Mouse (Mus musculus) liver, embryonic 13.5 days (tissue): Measurements from ENCODE around the gene Kctd2. TPM values are rescaled to one million over a fixed set of nuclear protein-coding genes. Genes with fewer than 3 reads are reported as not detected.
"Not testable (repeated sequence)": the region's sequence is repeated elsewhere in the genome, so short reads cannot be mapped to it uniquely, and the experiment has no call there.

Experiments
- ATAC-seq: fragments of 200-750 bp; cut with Nextera tagmentation; 2 replicates; pipeline ENCODE4 v1.8.0; 2017; ENCODE audit warnings: low read depth, mild to moderate bottlenecking, moderate number of reproducible peaks, moderate library complexity
- DNase-seq: peaks from one replicate; pipeline ENCODE4 v3.0.0; 2022
- H3K27ac ChIP-seq: fragments of 300-500 bp; sonication (generic); 2 replicates; pipeline ENCODE4 v1.5.1; 2015; ENCODE audit warnings: moderate library complexity, mild to moderate bottlenecking, inconsistent platforms
- H3K27me3 ChIP-seq: fragments of 300-500 bp; sonication (generic); 2 replicates; pipeline ENCODE4 v1.6.1; 2015; ENCODE audit warnings: mild to moderate bottlenecking, inconsistent platforms
- H3K36me3 ChIP-seq: fragments of 300-500 bp; sonication (generic); 2 replicates; pipeline ENCODE4 v1.6.1; 2015; ENCODE audit warnings: mild to moderate bottlenecking, inconsistent platforms
- H3K4me1 ChIP-seq: fragments of 300-500 bp; sonication (generic); replicated peaks from 2 replicates; pipeline ENCODE4 v1.6.1; 2015; ENCODE audit warnings: inconsistent platforms
- H3K4me2 ChIP-seq: fragments of 300-500 bp; sonication (generic); 2 replicates; pipeline ENCODE4 v1.6.1; 2015; ENCODE audit warnings: inconsistent platforms, mild to moderate bottlenecking, moderate library complexity
- H3K4me3 ChIP-seq: fragments of 300-500 bp; sonication (generic); replicated peaks from 2 replicates; pipeline ENCODE4 v1.5.1; 2015; ENCODE audit warnings: mild to moderate bottlenecking, inconsistent platforms
- H3K9ac ChIP-seq: fragments of 300-500 bp; sonication (generic); 2 replicates; pipeline ENCODE4 v1.6.1; 2015; ENCODE audit warnings: mild to moderate bottlenecking, inconsistent platforms
- H3K9me3 ChIP-seq: fragments of 300-500 bp; sonication (generic); replicated peaks from 2 replicates; pipeline ENCODE4 v1.6.1; 2016; ENCODE audit warnings: inconsistent platforms
- WGBS: fragments of 180-500 bp; shearing (Covaris S2); methylation state at CpG from one replicate; pipeline ENCODE4 v1.1.7; 2015; ENCODE audit not compliant: insufficient replicate concordance; 5-methylcytosine and 5-hydroxymethylcytosine counted together
- microRNA-seq: library from miRNA; unstranded; fragments of <30 nt; microRNA quantifications from one replicate; pipeline ENCODE4, GENCODE M21; 2016
- polyA plus RNA-seq: library from polyadenylated mRNA; unstranded; fragments of >200 nt; fragmentation: Nextera tagmentation; extraction: Ambion mirVana; gene quantifications from 2 replicates; pipeline ENCODE4 v1.2.1, GENCODE M21; 2015

Kctd2 gene
- polyA plus RNA-seq, 1 experiment from 2014 or later = 4.1 TPM

DNA sequence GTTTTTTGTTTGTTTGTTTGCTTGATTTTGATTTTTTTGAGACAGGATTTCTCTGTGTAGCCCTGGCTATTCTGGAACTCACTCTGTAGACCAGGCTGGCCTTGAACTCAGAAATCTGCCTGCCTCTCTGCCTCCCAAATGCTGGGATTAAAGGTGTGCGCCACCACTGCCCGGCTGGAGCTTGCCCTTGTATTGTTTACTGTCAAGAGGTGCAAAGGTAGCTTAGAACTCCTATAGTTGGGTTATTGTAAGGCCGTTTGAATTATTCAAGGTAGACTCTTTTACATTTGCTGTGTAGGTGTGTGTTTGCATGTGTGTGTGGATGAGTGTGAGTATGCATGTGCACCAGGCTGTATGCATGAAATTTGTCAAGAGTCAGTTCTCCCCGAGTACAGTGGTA, 56.7 kb downstream of the Kctd2 start:
- not testable (repeated sequence) for DNase-seq, ATAC-seq, H3K9me3 ChIP-seq, H3K27me3 ChIP-seq, H3K36me3 ChIP-seq
- Histone ChIP-seq H3K27ac (0 out of 2 replicates have a peak overlapping the region, but pooled peaks have one; percentile 27), H3K9ac (peak overlapping the region; percentile 90), H3K4me3 (peak overlapping the region; percentile 89), H3K4me2 (peak overlapping the region; percentile 96), H3K4me1 (peaks cover 45% of the 10 kb centered on the region)
- 75% methylated on average over 4 of the region's 4 CpGs for WGBS

DNA sequence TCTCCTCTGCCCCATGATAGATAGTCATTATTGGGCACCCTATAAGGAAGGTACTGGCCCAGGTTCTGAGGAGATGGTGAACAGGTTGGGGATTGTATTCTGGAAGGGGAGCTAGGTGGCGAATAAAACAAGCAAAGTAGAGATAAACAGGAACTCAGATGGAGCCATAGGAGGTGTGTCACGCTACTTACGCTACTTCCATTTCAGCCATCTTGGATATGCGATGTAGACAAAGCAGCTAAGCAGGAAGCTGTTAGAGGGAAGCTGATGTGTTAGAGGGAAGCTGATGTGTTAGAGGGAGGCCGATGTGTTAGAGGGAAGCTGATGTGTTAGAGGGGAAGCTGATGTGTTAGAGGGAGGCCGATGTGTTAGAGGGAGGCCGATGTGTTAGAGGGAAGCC, 57.5 kb downstream of the Kctd2 start:
- not testable (repeated sequence) for ATAC-seq, H3K9ac ChIP-seq, H3K27me3 ChIP-seq, H3K36me3 ChIP-seq, H3K9me3 ChIP-seq, DNase-seq
- H3K27ac ChIP-seq = 0 out of 2 replicates have a peak overlapping the region, but pooled peaks have one; percentile 27
- H3K4me2 ChIP-seq = peak overlapping the region; percentile 96
- H3K4me1 ChIP-seq = peaks cover 44% of the 10 kb centered on the region
- H3K4me3 ChIP-seq = 0 out of 2 replicates have a peak overlapping the region, but pooled peaks have one; percentile 89
- 47% methylated on average over 7 of the region's 7 CpGs for WGBS

DNA sequence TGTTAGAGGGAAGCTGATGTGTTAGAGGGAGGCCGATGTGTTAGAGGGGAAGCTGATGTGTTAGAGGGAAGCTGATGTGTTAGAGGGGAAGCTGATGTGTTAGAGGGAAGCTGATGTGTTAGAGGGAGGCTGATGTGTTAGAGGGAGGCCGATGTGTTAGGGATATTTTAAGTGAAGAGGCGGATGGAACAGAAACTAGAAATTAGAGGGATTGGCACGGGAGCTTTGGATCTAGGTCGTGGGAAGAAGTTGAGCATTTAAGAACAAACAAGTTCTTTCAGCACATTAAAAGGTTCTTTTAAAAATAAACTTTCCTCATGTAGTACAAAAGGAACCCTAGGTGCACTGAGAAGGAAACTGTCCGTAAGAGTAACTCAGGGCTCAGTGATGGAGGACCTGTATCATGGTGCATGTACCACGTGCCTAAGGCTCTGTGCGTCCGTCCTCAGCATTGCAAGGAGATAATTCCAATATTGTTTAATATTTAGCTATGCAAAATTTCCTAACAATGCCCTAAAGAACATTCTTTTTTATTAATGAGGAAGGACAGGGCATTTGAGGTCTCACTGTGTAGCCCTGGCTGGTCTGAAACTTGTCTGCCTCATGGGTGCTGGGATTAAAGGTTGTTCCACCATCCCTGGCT, 58.5 kb downstream of the Kctd2 start:
- H3K27ac ChIP-seq = no peak overlapping the region
- no peak overlapping the region for H3K4me3 ChIP-seq
- H3K4me2 ChIP-seq = no peak overlapping the region
- peaks cover 37% of the 10 kb centered on the region for H3K4me1 ChIP-seq
- WGBS = 65% methylated on average over 9 of the region's 9 CpGs
- ATAC-seq (no peak), DNase-seq (no peak)
- H3K36me3 ChIP-seq = no peaks in the 10 kb centered on the region
- H3K27me3 ChIP-seq = no peaks in the 10 kb centered on the region
- H3K9me3 ChIP-seq = no peaks in the 10 kb centered on the region
- H3K9ac ChIP-seq = no peak overlapping the region

Small RNA genes within 50 kb of the gene (microRNA-seq; reads per million reads assigned to microRNA genes)
- not detected for gene Mir3968

Other genes with a start within 250 kb of the Kctd2 start
- gene Tmem104, start 232.6 kb upstream of the Kctd2 start, polyA plus RNA-seq = 5.1 and 6.8 TPM in 2 replicates
- 11.9 and 13.3 TPM in 2 replicates for gene Nat9, start 232.3 kb upstream of the Kctd2 start, polyA plus RNA-seq
- 0.06 and 0.12 TPM in 2 replicates for gene Grin2c, start 152.9 kb upstream of the Kctd2 start, polyA plus RNA-seq
- gene Fdxr, start 143.1 kb upstream of the Kctd2 start, polyA plus RNA-seq = 16.3 and 18.2 TPM in 2 replicates
- gene Fads6, start 122.5 kb upstream of the Kctd2 start, polyA plus RNA-seq = 2.0 and 2.2 TPM in 2 replicates
- not detected in 2 replicates for gene Otop2, start 113.0 kb upstream of the Kctd2 start, polyA plus RNA-seq
- gene Ush1g, start 98.1 kb upstream of the Kctd2 start, polyA plus RNA-seq = 0.07 and 0.14 TPM in 2 replicates
- gene Otop3, start 85.4 kb upstream of the Kctd2 start, polyA plus RNA-seq = not detected in 2 replicates
- gene Hid1, start 52.4 kb upstream of the Kctd2 start, polyA plus RNA-seq = 1.1 and 1.2 TPM in 2 replicates
- gene Cdr2l, start 38.2 kb upstream of the Kctd2 start, polyA plus RNA-seq = 1.5 and 1.7 TPM in 2 replicates
- gene Mrpl58, start 16.4 kb upstream of the Kctd2 start, polyA plus RNA-seq = 103 and 104 TPM in 2 replicates
- 633 and 650 TPM in 2 replicates for gene Atp5h, start 166 bp upstream of the Kctd2 start, polyA plus RNA-seq
- 0.16 and 0.27 TPM in 2 replicates for gene Trim80, start 20.4 kb downstream of the Kctd2 start, polyA plus RNA-seq
- gene Slc16a5, start 42.3 kb downstream of the Kctd2 start, polyA plus RNA-seq = 0.06 TPM in 1 of 2 replicates, not detected in the other
- gene Armc7, start 55.5 kb downstream of the Kctd2 start, polyA plus RNA-seq = 3.2 and 3.7 TPM in 2 replicates
- 60.8 and 64.6 TPM in 2 replicates for gene Nt5c, start 71.7 kb downstream of the Kctd2 start, polyA plus RNA-seq
- gene Jpt1, start 94.3 kb downstream of the Kctd2 start, polyA plus RNA-seq = 292 and 314 TPM in 2 replicates
- 532 and 597 TPM in 2 replicates for gene Sumo2, start 116.1 kb downstream of the Kctd2 start, polyA plus RNA-seq
- 158 and 175 TPM in 2 replicates for gene Nup85, start 144.3 kb downstream of the Kctd2 start, polyA plus RNA-seq
- 71.5 and 77.4 TPM in 2 replicates for gene Mrps7, start 183.8 kb downstream of the Kctd2 start, polyA plus RNA-seq
- 8.5 and 10.5 TPM in 2 replicates for gene Gga3, start 183.9 kb downstream of the Kctd2 start, polyA plus RNA-seq
- 26.8 and 30.3 TPM in 2 replicates for gene Mif4gd, start 192.8 kb downstream of the Kctd2 start, polyA plus RNA-seq
- gene Slc25a19, start 208.2 kb downstream of the Kctd2 start, polyA plus RNA-seq = 12.2 and 15.8 TPM in 2 replicates